Mouse (Mus musculus): ENCODE results near the gene Rhbdd1.
A peak's percentile ranks its signal among the peaks of the same experiment; 100 is the strongest.

DNA sequence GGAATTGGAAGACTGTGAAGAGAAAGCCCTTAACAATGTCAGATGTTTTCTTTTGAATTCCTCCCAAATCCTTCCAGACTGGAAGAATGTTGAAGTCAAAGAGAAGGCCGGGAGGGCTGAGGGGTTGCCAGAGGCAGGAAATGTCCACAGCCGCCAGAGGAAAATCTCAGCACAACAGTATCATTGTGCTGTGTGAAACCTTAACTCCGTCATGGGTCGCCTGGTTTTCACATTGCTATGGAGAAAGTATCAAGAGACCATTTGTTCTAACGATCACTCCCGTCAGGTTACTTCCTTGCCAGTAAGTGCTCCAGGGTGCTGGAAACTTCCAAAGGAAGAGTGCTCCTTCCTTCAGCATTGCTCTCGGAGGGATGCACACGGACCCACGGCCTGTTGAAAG is 160.5 kb downstream of the Rhbdd1 start:
- TF ChIP-seq EP300 (IDR thresholded peaks at IDR 0.05; ENCODE audit: insufficient read depth, low read depth, low read length) (0 out of 2 replicates have a peak, but pooled peaks have one; percentile 8), CTCF (IDR thresholded peaks at IDR 0.05) (no peak), POLR2A (IDR thresholded peaks at IDR 0.05; ENCODE audit: insufficient read depth, low read depth, low read length) (no peak)

Measured in heart, adult 2 months (tissue).